Mouse (Mus musculus) forebrain, embryonic 16.5 days (tissue): ENCODE data around the gene Akr1b10. TPM values are rescaled to one million over a fixed set of nuclear protein-coding genes. Genes with fewer than 3 reads are reported as not detected.
"Not testable (repeated sequence)": the region's sequence is repeated elsewhere in the genome, so short reads cannot be mapped to it uniquely, and the experiment has no call there.

Source experiments
- ATAC-seq: fragments of 200-750 bp; cut with Nextera tagmentation; 2 replicates; pipeline ENCODE4 v1.8.0; 2017; ENCODE audit warnings: mild to moderate bottlenecking, moderate library complexity
- H3K27ac ChIP-seq: fragments of 300-500 bp; sonication (generic); 2 replicates; pipeline ENCODE4 v1.5.1; 2014; ENCODE audit warnings: low read length, control low read depth
- H3K27me3 ChIP-seq: fragments of 300-500 bp; sonication (generic); replicated peaks from 2 replicates; pipeline ENCODE4 v1.6.1; 2014; ENCODE audit warnings: low read length; ENCODE audit not compliant: control insufficient read depth, insufficient read depth
- H3K36me3 ChIP-seq: fragments of 300-500 bp; sonication (generic); 2 replicates; pipeline ENCODE4 v1.6.1; 2014; ENCODE audit not compliant: control insufficient read depth, insufficient read depth
- H3K4me1 ChIP-seq: fragments of 300-500 bp; sonication (generic); replicated peaks from 2 replicates; pipeline ENCODE4 v1.6.1; 2014; ENCODE audit warnings: low read length; ENCODE audit not compliant: control insufficient read depth, insufficient read depth
- H3K4me2 ChIP-seq: fragments of 300-500 bp; sonication (generic); 2 replicates; pipeline ENCODE4 v1.6.1; 2014; ENCODE audit warnings: mild to moderate bottlenecking, low read length, control low read depth
- H3K4me3 ChIP-seq: fragments of 300-500 bp; sonication (generic); replicated peaks from 2 replicates; pipeline ENCODE4 v1.5.1; 2014; ENCODE audit warnings: mild to moderate bottlenecking, low read length, control low read depth
- H3K9ac ChIP-seq: fragments of 300-500 bp; sonication (generic); replicated peaks from 2 replicates; pipeline ENCODE4 v1.6.1; 2014; ENCODE audit warnings: low read depth, low read length, control low read depth
- H3K9me3 ChIP-seq: fragments of 300-500 bp; sonication (generic); 2 replicates; pipeline ENCODE4 v1.6.1; 2016; ENCODE audit warnings: low read length; ENCODE audit not compliant: control insufficient read depth
- WGBS: fragments of 180-500 bp; shearing (Covaris S2); extraction: QIAGEN DNeasy Blood & Tissue Kit; methylation state at CpG from one replicate; pipeline ENCODE4 v1.1.7; 2014; 5-methylcytosine and 5-hydroxymethylcytosine counted together
- polyA plus RNA-seq: library from polyadenylated mRNA; unstranded; fragments of >200 nt; fragmentation: Nextera tagmentation; extraction: Ambion mirVana; gene quantifications from 2 replicates; pipeline ENCODE4 v1.2.1, GENCODE M21; 2015

The Akr1b10 gene
- polyA plus RNA-seq, 1 experiment from 2014 or later = 6.1 TPM

- Histone ChIP-seq H3K4me2 (no peak overlapping the region), H3K36me3 (no peaks in the 10 kb centered on the region), H3K9ac (no peak overlapping the region), H3K27me3 (no peaks in the 10 kb centered on the region), H3K27ac (no peak overlapping the region), H3K9me3 (no peaks in the 10 kb centered on the region), H3K4me3 (no peak overlapping the region), H3K4me1 (no peaks in the 10 kb centered on the region)
- ATAC-seq = no peak
- WGBS = 87% methylated on average over 9 of the region's 9 CpGs
Measured at GRCm38 (mm10) chr6:34367998-34368397, 16.0 kb upstream of the Akr1b10 start.

- Histone ChIP-seq H3K4me3 (no peak overlapping the region), H3K4me1 (no peaks in the 10 kb centered on the region), H3K9ac (no peak overlapping the region), H3K9me3 (no peaks in the 10 kb centered on the region), H3K4me2 (no peak overlapping the region), H3K36me3 (no peaks in the 10 kb centered on the region), H3K27me3 (no peaks in the 10 kb centered on the region), H3K27ac (no peak overlapping the region)
- ATAC-seq = no peak
- WGBS = 77% methylated on average over 8 of the region's 8 CpGs
Measured at GRCm38 (mm10) chr6:34370081-34370480, 13.9 kb upstream of the Akr1b10 start.

GRCm38 (mm10) chr6:34371700-34372351 is 12.2 kb upstream of the Akr1b10 start:
- Histone ChIP-seq H3K4me3 (no peak overlapping the region), H3K27me3 (no peaks in the 10 kb centered on the region), H3K27ac (no peak overlapping the region), H3K36me3 (no peaks in the 10 kb centered on the region), H3K4me2 (no peak overlapping the region), H3K4me1 (no peaks in the 10 kb centered on the region), H3K9ac (no peak overlapping the region), H3K9me3 (no peaks in the 10 kb centered on the region)
- ATAC-seq = 0 out of 2 replicates have a peak, but pooled peaks have one; percentile 57
- 26% methylated on average over 18 of the region's 18 CpGs for WGBS

- Histone ChIP-seq H3K36me3 (no peaks in the 10 kb centered on the region), H3K9ac (no peak overlapping the region), H3K4me2 (no peak overlapping the region), H3K27ac (no peak overlapping the region), H3K27me3 (no peaks in the 10 kb centered on the region), H3K9me3 (no peaks in the 10 kb centered on the region), H3K4me1 (no peaks in the 10 kb centered on the region), H3K4me3 (no peak overlapping the region)
- 87% methylated on average over 7 of the region's 7 CpGs for WGBS
- ATAC-seq = no peak
Measured at GRCm38 (mm10) chr6:34373841-34374240, 10.2 kb upstream of the Akr1b10 start.

- not testable (repeated sequence) for H3K27me3 ChIP-seq, H3K9ac ChIP-seq, H3K4me2 ChIP-seq, ATAC-seq, H3K36me3 ChIP-seq, H3K27ac ChIP-seq, H3K9me3 ChIP-seq, H3K4me3 ChIP-seq, H3K4me1 ChIP-seq
- WGBS = 71% methylated on average over 5 of the region's 5 CpGs
Measured at GRCm38 (mm10) chr6:34375888-34376287, 8.1 kb upstream of the Akr1b10 start.

- WGBS = 50% methylated on average over 8 of the region's 8 CpGs
- H3K9ac ChIP-seq = no peak overlapping the region
- H3K27ac ChIP-seq = no peak overlapping the region
- H3K4me3 ChIP-seq = no peak overlapping the region
- H3K4me2 ChIP-seq = no peak overlapping the region
- no peaks in the 10 kb centered on the region for H3K9me3 ChIP-seq
- H3K36me3 ChIP-seq = no peaks in the 10 kb centered on the region
- H3K4me1 ChIP-seq = peaks cover 11% of the 10 kb centered on the region
- ATAC-seq = no peak
- no peaks in the 10 kb centered on the region for H3K27me3 ChIP-seq
Measured at GRCm38 (mm10) chr6:34383401-34383800, 617 bp upstream of the Akr1b10 start.

- Histone ChIP-seq H3K4me2 (peak overlapping the region; percentile 63), H3K27ac (no peak overlapping the region), H3K9ac (no peak overlapping the region), H3K27me3 (no peaks in the 10 kb centered on the region), H3K4me3 (peak overlapping the region; percentile 40), H3K4me1 (peaks cover 11% of the 10 kb centered on the region), H3K36me3 (no peaks in the 10 kb centered on the region), H3K9me3 (no peaks in the 10 kb centered on the region)
- no peak for ATAC-seq
- WGBS = 3% methylated on average over 13 of the region's 13 CpGs
Measured at GRCm38 (mm10) chr6:34384701-34385370, 818 bp downstream of the Akr1b10 start.

GRCm38 (mm10) chr6:34388420-34389156 is 4.6 kb downstream of the Akr1b10 start:
- H3K36me3 ChIP-seq = no peaks in the 10 kb centered on the region
- H3K27ac ChIP-seq = no peak overlapping the region
- no peaks in the 10 kb centered on the region for H3K27me3 ChIP-seq
- no peaks in the 10 kb centered on the region; the same call in 1 of the 2 replicates for H3K9me3 ChIP-seq
- H3K4me2 ChIP-seq = no peak overlapping the region
- no peak overlapping the region for H3K9ac ChIP-seq
- ATAC-seq = no peak
- 89% methylated on average over 4 of the region's 4 CpGs for WGBS
- no peak overlapping the region for H3K4me3 ChIP-seq
- H3K4me1 ChIP-seq = peaks cover 11% of the 10 kb centered on the region

- 64% methylated on average over 5 of the region's 5 CpGs for WGBS
- no peak overlapping the region for H3K4me3 ChIP-seq
- no peak for ATAC-seq
- no peak overlapping the region for H3K4me2 ChIP-seq
- H3K27ac ChIP-seq = no peak overlapping the region
- H3K9me3 ChIP-seq = no peaks in the 10 kb centered on the region; the same call in 1 of the 2 replicates
- no peaks in the 10 kb centered on the region for H3K4me1 ChIP-seq
- H3K27me3 ChIP-seq = no peaks in the 10 kb centered on the region
- no peaks in the 10 kb centered on the region for H3K36me3 ChIP-seq
- no peak overlapping the region for H3K9ac ChIP-seq
Measured at GRCm38 (mm10) chr6:34395897-34396296, 11.9 kb downstream of the Akr1b10 start.
